Mouse (Mus musculus): ENCODE results near the gene Phactr1. TPM values are rescaled to one million over a fixed set of nuclear protein-coding genes. Genes with fewer than 3 reads are reported as not detected.

Phactr1 gene
- polyA plus RNA-seq, 1 experiment = 0.35 TPM

DNA sequence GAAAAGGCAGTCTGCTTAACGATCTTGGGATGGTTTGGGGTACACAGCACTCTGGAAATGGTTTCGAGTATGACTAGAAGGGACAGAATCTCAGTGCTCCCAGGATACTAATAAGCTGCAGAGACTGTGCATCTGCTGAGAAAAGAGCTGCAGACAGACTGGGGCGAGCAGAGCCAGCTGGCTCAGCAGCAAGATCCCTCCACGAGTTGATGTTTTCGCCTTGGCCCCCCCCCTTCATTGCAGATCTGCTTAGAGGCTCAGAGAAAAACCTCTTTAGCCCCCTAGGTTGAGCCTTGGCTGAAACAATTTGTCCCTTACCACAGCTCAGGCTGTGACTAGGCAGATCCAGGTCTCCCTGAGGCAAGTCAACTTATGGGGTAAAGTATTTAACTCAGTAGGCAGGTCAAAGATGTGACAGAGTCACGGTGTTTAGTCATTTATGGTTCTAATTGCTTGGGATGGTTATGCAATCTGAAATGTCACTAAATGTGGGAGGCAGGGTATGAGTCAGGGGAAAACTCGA lies 45.3 kb downstream of the Phactr1 start:
- H3K27ac ChIP-seq (ENCODE audit: control insufficient read depth, insufficient read depth, low read depth, low read length, poor library complexity) = no peak overlapping the region
- TF ChIP-seq CTCF (IDR thresholded peaks at IDR 0.05; ENCODE audit: control insufficient read depth, insufficient read depth, low read length) (no peak), POLR2A (IDR thresholded peaks at IDR 0.05; ENCODE audit: borderline replicate concordance, control insufficient read depth, low read depth, low read length) (no peak)
- no peak overlapping the region for H3K4me3 ChIP-seq (replicated peaks; ENCODE audit: control insufficient read depth, low read depth, low read length)
- H3K4me1 ChIP-seq (ENCODE audit: control insufficient read depth, insufficient read depth, low read length) = no peaks in the 10 kb centered on the region
- WGBS = 69% methylated on average over 7 of the region's 7 CpGs

DNA sequence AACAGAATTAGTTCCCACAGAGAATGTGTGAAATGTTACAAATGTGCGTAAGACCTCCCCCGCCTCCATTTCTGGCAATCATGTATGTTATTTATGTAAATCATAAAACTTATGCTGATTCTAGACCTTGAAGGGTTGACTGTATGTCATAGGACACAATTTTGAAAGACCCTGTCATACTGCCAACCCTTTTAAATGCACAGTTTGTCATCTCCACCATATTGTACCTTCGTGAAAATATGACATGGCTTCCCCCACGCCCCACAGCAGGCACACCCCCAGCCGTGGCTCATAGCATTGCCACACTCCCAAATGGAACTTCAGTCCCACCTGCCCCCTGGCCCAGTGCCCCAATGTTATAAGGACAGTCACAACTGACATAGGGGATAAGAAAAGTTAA lies 57.1 kb downstream of the Phactr1 start:
- TF ChIP-seq POLR2A (IDR thresholded peaks at IDR 0.05; ENCODE audit: borderline replicate concordance, control insufficient read depth, low read depth, low read length) = no peak
- TF ChIP-seq CTCF (IDR thresholded peaks at IDR 0.05; ENCODE audit: control insufficient read depth, insufficient read depth, low read length) = no peak
- Histone ChIP-seq H3K4me1 (ENCODE audit: control insufficient read depth, insufficient read depth, low read length) (no peaks in the 10 kb centered on the region), H3K27ac (ENCODE audit: control insufficient read depth, insufficient read depth, low read depth, low read length, poor library complexity) (no peak overlapping the region), H3K4me3 (replicated peaks; ENCODE audit: control insufficient read depth, low read depth, low read length) (no peak overlapping the region)
- 77% methylated on average over 5 of the region's 5 CpGs for WGBS

DNA sequence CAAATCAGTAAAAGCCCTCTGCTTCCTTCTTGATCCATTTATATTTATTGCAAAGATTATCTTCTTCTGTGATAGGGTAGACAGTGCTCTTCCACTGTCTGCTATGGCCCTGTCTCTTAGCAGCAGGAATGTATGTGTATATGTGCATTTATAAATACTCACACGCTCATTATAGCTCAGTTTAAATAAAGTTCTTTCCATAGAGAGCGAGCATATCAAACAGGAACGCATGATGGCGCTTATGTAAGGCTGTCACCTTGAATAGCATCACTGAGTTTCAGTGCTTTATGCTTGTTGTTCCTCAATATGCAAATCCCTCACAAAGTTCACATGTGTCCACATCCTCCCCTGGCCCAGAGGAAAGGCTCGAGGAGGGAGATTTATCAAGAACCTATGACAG lies 57.7 kb downstream of the Phactr1 start:
- H3K4me1 ChIP-seq (ENCODE audit: control insufficient read depth, insufficient read depth, low read length) = no peaks in the 10 kb centered on the region
- no peak overlapping the region for H3K27ac ChIP-seq (ENCODE audit: control insufficient read depth, insufficient read depth, low read depth, low read length, poor library complexity)
- TF ChIP-seq POLR2A (IDR thresholded peaks at IDR 0.05; ENCODE audit: borderline replicate concordance, control insufficient read depth, low read depth, low read length) (no peak), CTCF (IDR thresholded peaks at IDR 0.05; ENCODE audit: control insufficient read depth, insufficient read depth, low read length) (no peak)
- 74% methylated on average over 5 of the region's 5 CpGs for WGBS
- H3K4me3 ChIP-seq (replicated peaks; ENCODE audit: control insufficient read depth, low read depth, low read length) = no peak overlapping the region

DNA sequence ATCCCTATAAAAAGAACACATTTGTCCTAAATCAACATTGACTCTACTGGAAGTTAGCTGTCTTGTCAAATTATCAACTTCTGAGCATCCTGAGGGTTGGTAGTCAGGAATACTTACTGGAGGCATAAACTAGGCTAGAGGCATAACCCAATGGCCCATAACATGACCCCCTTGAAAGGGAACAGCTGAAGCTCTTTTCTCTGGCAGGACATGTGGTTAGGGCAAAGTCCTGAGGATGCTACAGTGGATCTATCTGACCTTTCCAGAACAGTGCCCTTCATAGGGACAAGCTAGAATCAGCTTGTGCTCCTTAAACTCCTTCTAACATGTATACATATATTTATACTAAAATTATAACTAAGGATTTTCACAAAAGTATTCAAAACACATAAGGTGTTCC lies 61.8 kb downstream of the Phactr1 start:
- Histone ChIP-seq H3K27ac (ENCODE audit: control insufficient read depth, insufficient read depth, low read depth, low read length, poor library complexity) (no peak overlapping the region), H3K4me1 (ENCODE audit: control insufficient read depth, insufficient read depth, low read length) (no peaks in the 10 kb centered on the region), H3K4me3 (replicated peaks; ENCODE audit: control insufficient read depth, low read depth, low read length) (no peak overlapping the region)
- TF ChIP-seq POLR2A (IDR thresholded peaks at IDR 0.05; ENCODE audit: borderline replicate concordance, control insufficient read depth, low read depth, low read length) (no peak), CTCF (IDR thresholded peaks at IDR 0.05; ENCODE audit: control insufficient read depth, insufficient read depth, low read length) (no peak)

DNA sequence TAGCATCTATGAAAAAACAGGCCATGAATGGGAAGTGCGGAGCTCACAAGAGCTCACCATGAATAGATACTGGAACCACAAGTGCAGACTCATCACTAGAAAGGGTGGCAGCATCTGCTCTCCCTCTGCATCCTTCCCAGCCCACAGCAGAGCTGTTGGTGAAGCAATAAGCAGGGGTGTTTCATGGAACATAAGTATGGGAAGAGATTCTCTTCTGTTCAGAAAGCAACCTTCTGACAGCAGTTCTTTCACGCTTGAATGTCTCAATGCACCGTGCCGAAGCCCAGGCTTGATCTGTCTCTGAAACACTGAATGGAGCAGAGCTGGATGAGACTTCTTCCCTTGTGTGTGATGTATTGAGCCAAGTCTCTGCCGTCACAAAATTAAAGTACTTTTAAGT lies 64.0 kb downstream of the Phactr1 start:
- H3K4me3 ChIP-seq (replicated peaks; ENCODE audit: control insufficient read depth, low read depth, low read length) = no peak overlapping the region
- 83% methylated on average over 5 of the region's 5 CpGs for WGBS
- TF ChIP-seq POLR2A (IDR thresholded peaks at IDR 0.05; ENCODE audit: borderline replicate concordance, control insufficient read depth, low read depth, low read length) = no peak
- TF ChIP-seq CTCF (IDR thresholded peaks at IDR 0.05; ENCODE audit: control insufficient read depth, insufficient read depth, low read length) = no peak
- no peaks in the 10 kb centered on the region for H3K4me1 ChIP-seq (ENCODE audit: control insufficient read depth, insufficient read depth, low read length)
- no peak overlapping the region for H3K27ac ChIP-seq (ENCODE audit: control insufficient read depth, insufficient read depth, low read depth, low read length, poor library complexity)

DNA sequence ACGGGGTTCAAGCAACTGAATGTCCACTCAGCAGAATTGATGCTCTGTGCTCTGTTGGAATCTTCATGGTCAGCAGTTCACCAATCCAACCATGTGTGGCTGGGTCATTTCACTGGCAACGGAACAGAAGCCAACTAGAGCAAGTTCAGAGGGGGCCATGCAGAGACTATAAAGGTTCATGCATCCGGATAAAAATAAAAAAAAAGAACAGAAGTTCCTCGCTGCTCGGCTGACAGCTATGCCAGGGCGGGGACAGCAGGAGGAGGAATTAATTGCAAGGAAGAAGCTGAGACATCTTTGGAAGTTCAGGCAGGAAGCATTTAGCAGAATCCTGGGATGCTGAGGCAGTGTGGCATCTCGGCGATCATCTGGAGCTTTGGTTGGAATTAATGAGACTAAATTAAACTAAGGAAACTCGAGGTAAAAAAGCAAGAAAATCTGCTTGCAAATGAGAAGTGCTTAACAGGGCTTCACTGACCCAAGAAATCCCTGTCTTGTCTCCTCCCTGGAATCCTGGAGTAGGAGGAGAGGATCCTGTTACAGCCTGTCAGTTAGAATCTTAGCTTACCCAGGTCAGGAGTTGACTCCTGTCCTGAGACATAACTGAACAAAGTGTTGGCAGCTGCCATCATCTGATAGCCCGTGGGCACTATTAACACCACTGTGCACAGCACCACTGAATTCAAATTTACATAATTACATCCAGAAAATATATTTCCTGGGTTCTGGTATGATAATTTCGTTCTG lies 77.4 kb downstream of the Phactr1 start:
- Histone ChIP-seq H3K4me3 (replicated peaks; ENCODE audit: control insufficient read depth, low read depth, low read length) (no peak overlapping the region), H3K4me1 (ENCODE audit: control insufficient read depth, insufficient read depth, low read length) (no peaks in the 10 kb centered on the region), H3K27ac (ENCODE audit: control insufficient read depth, insufficient read depth, low read depth, low read length, poor library complexity) (no peak overlapping the region)
- TF ChIP-seq POLR2A (IDR thresholded peaks at IDR 0.05; ENCODE audit: borderline replicate concordance, control insufficient read depth, low read depth, low read length) = no peak
- no peak for TF ChIP-seq CTCF (IDR thresholded peaks at IDR 0.05; ENCODE audit: control insufficient read depth, insufficient read depth, low read length)
- 61% methylated on average over 11 of the region's 11 CpGs for WGBS

DNA sequence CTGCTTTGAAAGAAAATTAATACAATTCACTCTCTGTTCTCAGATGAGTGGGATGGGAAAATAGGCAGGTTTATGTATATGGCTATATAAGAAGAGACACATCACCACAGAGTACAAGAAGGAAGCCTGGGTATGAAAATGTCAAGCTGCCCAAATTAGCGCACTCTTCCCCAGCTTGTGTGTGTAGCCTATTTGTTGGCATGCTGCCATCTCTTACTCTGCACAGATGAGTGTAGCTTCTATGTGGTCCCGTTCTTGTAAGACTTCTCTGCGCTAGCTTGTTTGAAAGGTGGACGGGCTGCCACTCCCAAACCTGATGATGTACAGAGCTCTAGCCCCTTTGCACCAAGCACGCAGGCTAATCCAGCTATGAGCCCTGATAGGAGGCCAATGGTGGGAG lies 78.7 kb downstream of the Phactr1 start:
- Histone ChIP-seq H3K27ac (ENCODE audit: control insufficient read depth, insufficient read depth, low read depth, low read length, poor library complexity) (no peak overlapping the region), H3K4me1 (ENCODE audit: control insufficient read depth, insufficient read depth, low read length) (no peaks in the 10 kb centered on the region), H3K4me3 (replicated peaks; ENCODE audit: control insufficient read depth, low read depth, low read length) (no peak overlapping the region)
- TF ChIP-seq POLR2A (IDR thresholded peaks at IDR 0.05; ENCODE audit: borderline replicate concordance, control insufficient read depth, low read depth, low read length) (no peak), CTCF (IDR thresholded peaks at IDR 0.05; ENCODE audit: control insufficient read depth, insufficient read depth, low read length) (no peak)
- WGBS = 83% methylated on average over 5 of the region's 5 CpGs

DNA sequence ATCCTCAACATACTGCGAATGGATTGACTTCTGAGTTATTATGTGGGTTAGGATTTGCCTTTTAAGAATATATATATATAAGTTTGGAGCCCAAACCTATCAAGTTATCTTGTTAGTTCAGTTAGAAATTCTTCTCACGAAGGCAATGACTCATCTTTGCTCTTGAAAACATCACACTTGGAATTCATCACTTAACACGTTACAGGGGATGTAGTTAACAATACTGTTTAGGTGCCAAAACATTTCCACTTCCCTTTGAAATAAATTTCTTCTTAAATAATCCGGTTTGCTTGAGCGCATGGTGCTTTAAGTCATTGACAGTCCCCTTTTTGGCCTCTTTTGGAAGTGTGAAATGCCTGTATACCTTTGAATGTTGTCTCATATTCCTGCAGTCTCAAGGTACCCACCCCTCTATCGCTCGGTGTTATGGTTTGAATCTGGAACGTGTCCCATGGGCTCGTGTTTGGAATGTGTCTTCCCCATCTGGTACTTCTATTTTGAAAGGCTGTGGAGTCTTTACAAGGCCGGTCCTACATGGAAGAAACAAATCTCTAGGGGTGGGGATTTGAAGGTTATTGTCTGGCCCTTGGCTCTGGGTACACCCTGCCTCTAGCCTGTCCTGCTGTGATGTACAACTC lies 80.6 kb downstream of the Phactr1 start:
- no peak overlapping the region for H3K27ac ChIP-seq (ENCODE audit: control insufficient read depth, insufficient read depth, low read depth, low read length, poor library complexity)
- TF ChIP-seq CTCF (IDR thresholded peaks at IDR 0.05; ENCODE audit: control insufficient read depth, insufficient read depth, low read length) = no peak
- TF ChIP-seq POLR2A (IDR thresholded peaks at IDR 0.05; ENCODE audit: borderline replicate concordance, control insufficient read depth, low read depth, low read length) = no peak
- H3K4me1 ChIP-seq (ENCODE audit: control insufficient read depth, insufficient read depth, low read length) = no peaks in the 10 kb centered on the region
- no peak overlapping the region for H3K4me3 ChIP-seq (replicated peaks; ENCODE audit: control insufficient read depth, low read depth, low read length)
- WGBS = 73% methylated on average over 10 of the region's 10 CpGs

Data from bone marrow, adult 2 months (tissue).